Mouse (Mus musculus) hindbrain, embryonic 14.5 days (tissue): ENCODE measurements around the gene Cdh4. TPM values are rescaled to one million over a fixed set of nuclear protein-coding genes. Genes with fewer than 3 reads are reported as not detected.

Experiments
- ATAC-seq: fragments of 200-750 bp; cut with Nextera tagmentation; 2 replicates; pipeline ENCODE4 v1.8.0; 2017; ENCODE audit warnings: moderate number of reproducible peaks, mild to moderate bottlenecking, moderate TSS enrichment, moderate library complexity; ENCODE audit not compliant: low FRiP score
- DNase-seq: peaks from one replicate; pipeline ENCODE4 v3.0.0-alpha.2; 2015; ENCODE audit warnings: low spot score
- H3K27ac ChIP-seq: fragments of 300-500 bp; sonication (generic); 2 replicates; pipeline ENCODE4 v1.5.1; 2014; ENCODE audit warnings: mild to moderate bottlenecking, moderate library complexity
- H3K27me3 ChIP-seq: fragments of 300-500 bp; sonication (generic); 2 replicates; pipeline ENCODE4 v1.6.1; 2014; ENCODE audit warnings: mild to moderate bottlenecking, low read length, mixed read lengths; ENCODE audit not compliant: control insufficient read depth, insufficient read depth
- H3K36me3 ChIP-seq: fragments of 300-500 bp; sonication (generic); replicated peaks from 2 replicates; pipeline ENCODE4 v1.6.1; 2014; ENCODE audit not compliant: control insufficient read depth, insufficient read depth
- H3K4me1 ChIP-seq: fragments of 300-500 bp; sonication (generic); replicated peaks from 2 replicates; pipeline ENCODE4 v1.6.1; 2014; ENCODE audit warnings: antibody characterized with exemption, low read length, mixed read lengths; ENCODE audit not compliant: control insufficient read depth, insufficient read depth
- H3K4me2 ChIP-seq: fragments of 300-500 bp; sonication (generic); replicated peaks from 2 replicates; pipeline ENCODE4 v1.6.1; 2014; ENCODE audit warnings: mild to moderate bottlenecking, moderate library complexity
- H3K4me3 ChIP-seq: fragments of 300-500 bp; sonication (generic); replicated peaks from 2 replicates; pipeline ENCODE4 v1.5.1; 2014; ENCODE audit warnings: mild to moderate bottlenecking, low read length
- H3K9ac ChIP-seq: fragments of 300-500 bp; sonication (generic); 2 replicates; pipeline ENCODE4 v1.6.1; 2014
- H3K9me3 ChIP-seq: fragments of 300-500 bp; sonication (generic); 2 replicates; pipeline ENCODE4 v1.6.1; 2016; ENCODE audit warnings: low read length; ENCODE audit not compliant: control insufficient read depth
- WGBS: fragments of 180-500 bp; shearing (Covaris S2); extraction: QIAGEN DNeasy Blood & Tissue Kit; methylation state at CpG from one replicate; pipeline ENCODE4 v1.1.7; 2014; 5-methylcytosine and 5-hydroxymethylcytosine counted together
- polyA plus RNA-seq: library from polyadenylated mRNA; unstranded; fragments of >200 nt; fragmentation: Nextera tagmentation; extraction: Ambion mirVana; gene quantifications from 2 replicates; pipeline ENCODE4 v1.2.1, GENCODE M21; 2014

Cdh4 gene
- polyA plus RNA-seq, 1 experiment from 2014 or later: 32.8 TPM

GRCm38 (mm10) chr2:179761718-179762441 lies 319.6 kb downstream of the Cdh4 start:
- no peaks in the 10 kb centered on the region for H3K36me3 ChIP-seq
- DNase-seq: no peak
- H3K9ac ChIP-seq: no peak overlapping the region
- H3K27me3 ChIP-seq: no peaks in the 10 kb centered on the region
- 64% methylated on average over 9 of the region's 9 CpGs for WGBS
- no peaks in the 10 kb centered on the region for H3K9me3 ChIP-seq
- no peak overlapping the region for H3K4me3 ChIP-seq
- no peak for ATAC-seq
- H3K4me2 ChIP-seq: no peak overlapping the region
- H3K27ac ChIP-seq: no peak overlapping the region
- H3K4me1 ChIP-seq: peaks cover 28% of the 10 kb centered on the region

DNA sequence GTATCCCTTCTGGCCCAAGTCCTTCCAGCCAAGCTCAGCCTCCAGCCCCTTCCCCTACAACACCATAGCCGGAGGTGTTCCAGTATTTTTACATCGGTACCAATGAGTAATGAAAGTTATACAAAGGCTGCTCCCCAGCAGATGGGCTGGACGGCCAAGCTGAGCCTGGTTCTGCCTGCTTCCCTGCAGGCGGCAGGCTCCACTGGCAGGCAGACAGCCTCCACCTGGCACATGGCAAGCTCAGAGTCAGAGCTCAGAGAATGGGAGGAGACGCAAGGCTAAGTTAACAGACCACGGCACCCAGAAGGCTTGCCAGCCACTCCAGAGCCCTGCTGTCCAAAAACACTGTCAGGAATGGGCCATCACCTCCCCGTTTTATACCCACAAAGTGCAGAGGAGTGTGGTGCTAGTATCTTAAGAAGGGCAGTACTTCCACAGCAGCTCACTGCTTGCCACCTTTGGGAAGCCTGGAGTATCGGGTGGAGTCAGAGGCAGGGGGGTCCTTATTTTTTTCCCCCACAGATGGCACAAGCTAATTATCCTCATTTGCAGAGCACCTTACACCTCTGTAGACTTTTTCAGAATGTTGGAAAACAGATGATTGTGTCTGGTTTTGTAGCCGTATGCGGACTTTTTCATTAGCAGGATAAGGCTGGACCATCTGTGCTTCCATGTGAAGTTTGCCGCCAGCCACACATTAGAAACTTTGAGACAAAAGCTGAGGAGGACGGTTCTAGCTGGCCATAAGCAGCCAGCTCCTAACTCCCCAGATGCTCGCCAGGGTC lies 320.5 kb downstream of the Cdh4 start:
- Histone ChIP-seq H3K9ac (no peak overlapping the region), H3K36me3 (no peaks in the 10 kb centered on the region), H3K27me3 (no peaks in the 10 kb centered on the region), H3K4me2 (no peak overlapping the region), H3K9me3 (no peaks in the 10 kb centered on the region), H3K4me1 (peaks cover 36% of the 10 kb centered on the region), H3K27ac (no peak overlapping the region), H3K4me3 (no peak overlapping the region)
- peak; percentile 40 for DNase-seq
- WGBS: 44% methylated on average over 13 of the region's 13 CpGs
- ATAC-seq: peak; percentile 49; the same call in 1 of the 2 replicates

- Histone ChIP-seq H3K4me1 (peaks cover 45% of the 10 kb centered on the region), H3K4me3 (no peak overlapping the region), H3K27me3 (no peaks in the 10 kb centered on the region), H3K9me3 (no peaks in the 10 kb centered on the region), H3K36me3 (no peaks in the 10 kb centered on the region), H3K9ac (no peak overlapping the region), H3K27ac (no peak overlapping the region), H3K4me2 (no peak overlapping the region)
- WGBS: 91% methylated on average over 2 of the region's 2 CpGs
- DNase-seq: no peak
- no peak for ATAC-seq
Measured at GRCm38 (mm10) chr2:179764460-179764859, 322.2 kb downstream of the Cdh4 start.

- Histone ChIP-seq H3K9ac (no peak overlapping the region), H3K4me3 (no peak overlapping the region), H3K4me1 (peaks cover 31% of the 10 kb centered on the region), H3K4me2 (0 out of 2 replicates have a peak overlapping the region, but pooled peaks have one; percentile 11), H3K27ac (0 out of 2 replicates have a peak overlapping the region, but pooled peaks have one; percentile 3), H3K27me3 (no peaks in the 10 kb centered on the region), H3K36me3 (no peaks in the 10 kb centered on the region), H3K9me3 (no peaks in the 10 kb centered on the region)
- ATAC-seq (peak; percentile 39; the same call in 1 of the 2 replicates), DNase-seq (no peak)
- WGBS: 17% methylated on average over 16 of the region's 16 CpGs
Measured at GRCm38 (mm10) chr2:179766664-179767526, 324.7 kb downstream of the Cdh4 start.

DNA sequence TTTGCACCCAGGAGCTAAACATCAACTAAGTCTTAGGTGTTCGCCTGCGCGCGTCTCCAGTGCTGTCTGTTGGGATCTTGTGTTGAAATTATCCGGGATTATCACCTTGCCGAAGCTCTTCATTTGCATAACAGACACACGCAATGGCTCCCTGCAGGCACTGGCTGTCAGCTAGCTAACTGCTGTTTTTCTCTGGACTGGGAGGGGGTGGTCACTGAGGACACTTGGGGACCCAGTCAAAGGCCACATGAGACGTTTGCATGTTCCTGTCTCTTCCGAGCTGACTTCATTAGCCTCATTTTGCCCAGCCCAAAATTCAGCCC lies 325.3 kb downstream of the Cdh4 start:
- Histone ChIP-seq H3K4me3 (no peak overlapping the region), H3K27ac (0 out of 2 replicates have a peak overlapping the region, but pooled peaks have one; percentile 3), H3K27me3 (no peaks in the 10 kb centered on the region), H3K9ac (no peak overlapping the region), H3K9me3 (no peaks in the 10 kb centered on the region), H3K4me2 (0 out of 2 replicates have a peak overlapping the region, but pooled peaks have one; percentile 11), H3K36me3 (no peaks in the 10 kb centered on the region), H3K4me1 (peaks cover 25% of the 10 kb centered on the region)
- DNase-seq (no peak), ATAC-seq (no peak)
- 2% methylated on average over 9 of the region's 9 CpGs for WGBS

DNA sequence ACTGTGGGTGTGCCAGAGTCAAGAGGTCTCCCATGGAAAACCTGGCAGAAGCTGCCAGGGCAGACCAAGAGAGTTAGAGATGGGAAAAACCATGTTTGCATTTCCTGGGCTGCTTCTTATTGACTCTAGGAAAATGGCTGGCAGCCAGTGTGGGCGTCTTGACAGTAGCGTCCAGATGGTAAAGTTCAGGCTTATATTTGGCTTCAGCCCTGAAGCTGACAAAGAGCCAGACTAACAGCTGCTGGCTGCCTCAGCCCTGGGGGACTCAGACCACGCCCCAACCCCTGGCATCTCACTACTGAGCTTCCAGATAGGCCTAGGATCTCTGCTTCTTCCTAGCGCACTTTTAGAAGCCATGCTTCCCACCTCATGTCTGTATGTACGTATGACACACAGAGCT lies 326.9 kb downstream of the Cdh4 start:
- Histone ChIP-seq H3K27me3 (no peaks in the 10 kb centered on the region), H3K36me3 (no peaks in the 10 kb centered on the region), H3K9ac (no peak overlapping the region), H3K27ac (no peak overlapping the region), H3K4me2 (no peak overlapping the region), H3K9me3 (no peaks in the 10 kb centered on the region), H3K4me3 (no peak overlapping the region), H3K4me1 (peaks cover 25% of the 10 kb centered on the region)
- WGBS: 43% methylated on average over 5 of the region's 5 CpGs
- ATAC-seq (peak; percentile 34; the same call in 1 of the 2 replicates), DNase-seq (peak; percentile 72)

DNA sequence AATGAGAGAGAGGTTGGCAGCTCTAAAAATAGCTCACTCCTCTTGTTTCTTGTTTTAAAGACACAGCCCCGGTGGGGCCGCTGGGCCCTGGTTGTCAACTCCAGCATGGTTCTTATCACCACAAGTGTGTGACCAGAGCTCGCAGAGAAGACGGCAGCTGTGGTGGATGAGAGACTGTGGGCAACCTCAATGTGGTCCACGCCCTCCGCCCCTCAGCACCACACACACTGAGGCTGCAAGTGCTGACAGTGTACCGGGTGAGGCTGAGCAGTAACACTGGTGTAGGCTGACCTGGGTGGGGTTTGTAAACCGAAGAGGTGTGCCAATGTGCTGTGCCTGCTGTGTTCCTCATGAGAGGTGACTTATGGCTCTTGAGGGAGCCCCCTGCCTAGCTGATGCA lies 327.7 kb downstream of the Cdh4 start:
- DNase-seq: no peak
- Histone ChIP-seq H3K4me1 (peaks cover 25% of the 10 kb centered on the region), H3K27me3 (no peaks in the 10 kb centered on the region), H3K4me2 (no peak overlapping the region), H3K27ac (no peak overlapping the region), H3K4me3 (no peak overlapping the region), H3K9ac (no peak overlapping the region), H3K9me3 (no peaks in the 10 kb centered on the region), H3K36me3 (no peaks in the 10 kb centered on the region)
- 87% methylated on average over 8 of the region's 8 CpGs for WGBS
- no peak for ATAC-seq

DNA sequence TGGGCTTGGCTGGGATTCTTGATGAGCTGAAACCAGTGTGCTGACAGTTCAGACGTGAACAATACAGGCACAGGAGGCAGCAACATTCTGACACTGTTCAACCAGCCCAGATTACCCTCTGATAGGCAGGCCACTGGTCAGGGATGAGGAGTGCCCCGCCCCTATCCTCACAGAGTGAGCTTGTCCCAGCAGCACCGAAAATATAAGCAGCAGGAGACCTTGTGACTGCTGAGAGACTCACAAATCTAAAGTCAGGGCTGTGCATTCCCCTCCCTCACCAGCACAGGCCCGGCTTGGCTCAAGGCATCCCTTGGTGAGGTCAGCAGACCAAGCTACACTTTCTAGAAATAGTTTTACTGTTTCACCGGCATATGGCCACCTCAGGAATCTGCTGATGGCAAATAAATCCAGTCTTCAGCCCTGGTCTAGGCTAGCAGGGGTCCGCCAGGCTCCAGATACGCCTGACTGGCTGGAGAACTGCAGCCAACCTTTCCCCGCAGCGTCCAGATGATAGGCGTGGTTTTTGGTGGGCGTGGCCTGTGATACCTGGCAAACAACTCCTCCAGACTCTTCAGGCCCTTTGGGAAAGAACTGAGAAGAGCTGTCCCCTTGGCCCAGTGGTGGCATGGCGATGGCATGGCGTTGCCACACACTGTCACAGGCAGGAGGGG lies 332.3 kb downstream of the Cdh4 start:
- Histone ChIP-seq H3K27me3 (no peaks in the 10 kb centered on the region), H3K4me1 (no peaks in the 10 kb centered on the region), H3K4me2 (no peak overlapping the region), H3K9ac (no peak overlapping the region), H3K4me3 (no peak overlapping the region), H3K9me3 (no peaks in the 10 kb centered on the region), H3K27ac (no peak overlapping the region), H3K36me3 (no peaks in the 10 kb centered on the region)
- DNase-seq (no peak), ATAC-seq (peak; percentile 36)
- WGBS: 14% methylated on average over 13 of the region's 13 CpGs
